Mouse (Mus musculus) spleen, adult 18-20 months (tissue): ENCODE data around the gene Pde5a.

ENCODE experiments used
- DNase-seq, 2 experiments: peaks; one replicate each; pipeline ENCODE4 v3.0.0; 2022; ENCODE audit warnings: mixed read lengths in 2 of 2

The Pde5a gene

GRCm38 (mm10) chr3:122860573-122861498, 132.1 kb downstream of the Pde5a start:
- no peak for DNase-seq

GRCm38 (mm10) chr3:122865092-122865491, 136.3 kb downstream of the Pde5a start:
- DNase-seq: no peak

GRCm38 (mm10) chr3:122868270-122868669, 139.5 kb downstream of the Pde5a start:
- no peak for DNase-seq

- no peak for DNase-seq
Measured at GRCm38 (mm10) chr3:122871596-122871995, 142.8 kb downstream of the Pde5a start.

- no peak for DNase-seq
Measured at GRCm38 (mm10) chr3:122876870-122877269, 148.1 kb downstream of the Pde5a start.

- DNase-seq: no peak
Measured at GRCm38 (mm10) chr3:122877543-122877942, 148.8 kb downstream of the Pde5a start.

- no peak for DNase-seq
Measured at GRCm38 (mm10) chr3:122878705-122879315, 150.1 kb downstream of the Pde5a start.

GRCm38 (mm10) chr3:122887505-122888301, 159.0 kb downstream of the Pde5a start:
- DNase-seq: no peak

- DNase-seq: no peak
Measured at GRCm38 (mm10) chr3:122888371-122888819, 159.6 kb downstream of the Pde5a start.

GRCm38 (mm10) chr3:122894772-122895171, 166.0 kb downstream of the Pde5a start, which contains the start of gene Fabp2:
Gene Fabp2, plus strand, starts transcription at chr3:122895072.
- DNase-seq: no peak

GRCm38 (mm10) chr3:122895189-122895731, 166.5 kb downstream of the Pde5a start:
- DNase-seq: no peak

- no peak for DNase-seq
Measured at GRCm38 (mm10) chr3:122898254-122898653, 169.5 kb downstream of the Pde5a start.

GRCm38 (mm10) chr3:122903746-122904433, 175.1 kb downstream of the Pde5a start:
- DNase-seq: peak in 1 of 2 experiments; percentile 12

GRCm38 (mm10) chr3:122907841-122908240, 179.1 kb downstream of the Pde5a start:
- DNase-seq: no peak
